Mouse (Mus musculus) bone marrow, adult 2 months (tissue): ENCODE measurements around the gene Bicra.

Experiments
- CTCF ChIP-seq: fragments of 200-500 bp; IDR thresholded peaks from 2 replicates; pipeline ENCODE4 v1.5.1; 2011; ENCODE audit warnings: low read length, control low read depth; ENCODE audit not compliant: control insufficient read depth, insufficient read depth
- POLR2A ChIP-seq: fragments of 200-500 bp; IDR thresholded peaks from 2 replicates; pipeline ENCODE4 v1.6.1; 2011; ENCODE audit warnings: low read depth, mild to moderate bottlenecking, control low read depth, low read length, borderline replicate concordance; ENCODE audit not compliant: control insufficient read depth

GRCm38 (mm10) chr7:16011418-16012085 lies 36.2 kb downstream of the Bicra start:
- TF ChIP-seq CTCF = no peak
- TF ChIP-seq POLR2A = no peak
